Mouse (Mus musculus): ENCODE results near the gene Pde3b. TPM values are rescaled to one million over a fixed set of nuclear protein-coding genes. Genes with fewer than 3 reads are reported as not detected.

Pde3b gene
- total RNA-seq, 2 experiments from 2014 or later: 40.1 to 77.0 TPM

Other genes starting within 250 kb of the Pde3b start
- gene Copb1, start 160.6 kb upstream of the Pde3b start, total RNA-seq (2021): 100 to 1,000 TPM; 113 to 123 TPM
- gene Psma1, start 139.2 kb upstream of the Pde3b start, total RNA-seq (2021): 100 to 1,000 TPM; 149 to 179 TPM
- 1 to 10 TPM in 1 of 2 experiments, under 1 TPM in 1; 0.80 to 1.3 TPM for gene Cyp2r1, start 147.7 kb downstream of the Pde3b start, total RNA-seq (2021)
- under 1 TPM in 1 of 2 experiments, not detected in 1; 0.32 TPM for gene Calca, start 221.1 kb downstream of the Pde3b start, total RNA-seq (2021)